Mouse (Mus musculus) macrophage (primary cell): ENCODE data around the gene Xpo6. TPM values are rescaled to one million over a fixed set of nuclear protein-coding genes. Genes with fewer than 3 reads are reported as not detected.

ENCODE experiments used
- H3K27ac ChIP-seq: fragments of 350-480 bp; formaldehyde crosslinking; 2 replicates; pipeline ENCODE4 v1.9.0; 2021
- H3K36me3 ChIP-seq: fragments of 350-480 bp; formaldehyde crosslinking; 2 replicates; pipeline ENCODE4 v1.9.0; 2021; ENCODE audit errors: inconsistent target
- H3K4me3 ChIP-seq: fragments of 350-480 bp; formaldehyde crosslinking; 2 replicates; pipeline ENCODE4 v1.9.0; 2021; ENCODE audit errors: inconsistent target
- H3K79me2 ChIP-seq: fragments of 350-480 bp; formaldehyde crosslinking; 2 replicates; pipeline ENCODE4 v1.9.0; 2021; ENCODE audit errors: inconsistent target
- WGBS: methylation state at CpG from one replicate; pipeline ENCODE4 v1.1.7; 2026; ENCODE audit warnings: inconsistent platforms; ENCODE audit not compliant: missing documents; 5-methylcytosine and 5-hydroxymethylcytosine counted together
- polyA plus RNA-seq: library from polyadenylated mRNA; stranded (reverse); fragments of 250-400 nt; gene quantifications from 3 replicates; pipeline ENCODE4 v1.2.4, GENCODE M21; 2018; ENCODE audit warnings: inconsistent platforms

Gene Xpo6
- polyA plus RNA-seq, 1 experiment from 2014 or later = 102 TPM

DNA sequence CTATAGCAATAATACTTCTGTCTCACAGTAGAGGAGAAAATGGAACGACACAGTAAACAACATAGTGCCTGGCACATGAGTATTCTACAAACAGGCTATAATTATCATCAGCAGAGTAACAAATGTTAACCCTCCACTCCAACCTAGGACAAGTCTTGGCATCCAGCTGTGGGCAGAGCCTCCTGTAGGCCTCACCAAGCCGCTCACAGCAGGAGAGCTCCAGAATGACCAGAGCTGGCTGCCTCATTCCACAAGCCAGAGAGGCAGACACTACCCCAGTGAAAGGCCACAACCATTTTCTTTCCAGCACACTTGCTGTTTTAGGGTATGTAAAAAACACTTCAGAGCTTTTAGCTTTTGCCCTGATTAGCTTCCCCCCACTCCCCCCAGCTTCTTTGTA lies 72.6 kb downstream of the Xpo6 start:
- peaks cover 2% of the 10 kb centered on the region; the same call in 1 of the 2 replicates for H3K79me2 ChIP-seq
- WGBS = 100% methylated on average over 2 of the region's 2 CpGs

DNA sequence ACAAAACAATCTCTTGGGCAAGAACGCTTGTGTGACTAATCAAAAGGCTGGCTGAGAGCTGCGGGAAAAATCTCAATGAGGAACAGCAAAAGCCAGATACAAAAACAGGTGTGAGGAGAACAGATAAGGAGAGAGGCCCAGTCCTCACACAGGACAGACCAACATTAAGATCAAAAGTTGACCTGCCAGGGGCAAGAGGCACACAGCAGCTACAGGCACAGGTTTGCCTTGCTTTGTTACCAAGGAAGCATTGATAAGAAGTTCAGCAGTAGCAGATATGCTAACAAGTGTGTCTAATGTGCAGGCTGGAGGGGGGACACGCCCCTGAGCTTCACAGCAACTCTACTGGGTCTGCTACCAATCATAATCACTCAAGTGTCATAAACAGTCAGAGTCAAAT lies 73.8 kb downstream of the Xpo6 start:
- Histone ChIP-seq H3K36me3 (peaks cover 75% of the 10 kb centered on the region), H3K79me2 (no peaks in the 10 kb centered on the region), H3K4me3 (no peak overlapping the region), H3K27ac (no peak overlapping the region)
- 86% methylated on average over 3 of the region's 3 CpGs for WGBS

More for the DNA sequence above, 72.6 kb downstream of the Xpo6 start:
- Histone ChIP-seq H3K36me3 (peaks cover 67% of the 10 kb centered on the region), H3K27ac (no peak overlapping the region), H3K4me3 (no peak overlapping the region)

GRCm38 (mm10) chr7:126121533-126121932 lies 78.8 kb downstream of the Xpo6 start:
- 98% methylated on average over 4 of the region's 4 CpGs for WGBS
- Histone ChIP-seq H3K4me3 (no peak overlapping the region), H3K79me2 (no peaks in the 10 kb centered on the region), H3K36me3 (peaks cover 55% of the 10 kb centered on the region), H3K27ac (no peak overlapping the region)

DNA sequence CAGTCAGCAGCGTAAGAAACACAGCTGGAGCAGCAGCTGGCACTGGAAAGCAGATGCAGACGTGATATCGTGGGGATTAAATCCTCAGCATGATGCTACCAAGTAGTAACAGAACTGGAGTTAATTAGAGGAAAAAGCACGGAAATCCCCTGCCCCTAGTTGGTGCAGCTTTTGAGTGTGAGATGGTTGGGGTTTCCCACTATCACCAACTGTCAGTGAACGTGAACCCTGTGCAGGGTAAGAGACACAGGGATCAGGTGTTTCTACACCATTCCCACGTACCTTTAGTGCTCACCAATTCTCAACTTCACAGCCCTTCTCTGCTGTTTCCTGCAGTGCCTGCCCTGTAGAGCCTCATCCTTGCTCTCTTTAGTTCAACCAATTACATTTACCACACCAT lies 80.5 kb downstream of the Xpo6 start:
- H3K27ac ChIP-seq = no peak overlapping the region
- peaks cover 53% of the 10 kb centered on the region for H3K36me3 ChIP-seq
- no peak overlapping the region for H3K4me3 ChIP-seq
- WGBS = 95% methylated on average over 6 of the region's 6 CpGs
- H3K79me2 ChIP-seq = no peaks in the 10 kb centered on the region

- Histone ChIP-seq H3K4me3 (no peak overlapping the region), H3K27ac (no peak overlapping the region), H3K79me2 (no peaks in the 10 kb centered on the region), H3K36me3 (peaks cover 58% of the 10 kb centered on the region)
- WGBS = 92% methylated on average over 4 of the region's 4 CpGs
Observed at GRCm38 (mm10) chr7:126113263-126113662, 87.0 kb downstream of the Xpo6 start.

DNA sequence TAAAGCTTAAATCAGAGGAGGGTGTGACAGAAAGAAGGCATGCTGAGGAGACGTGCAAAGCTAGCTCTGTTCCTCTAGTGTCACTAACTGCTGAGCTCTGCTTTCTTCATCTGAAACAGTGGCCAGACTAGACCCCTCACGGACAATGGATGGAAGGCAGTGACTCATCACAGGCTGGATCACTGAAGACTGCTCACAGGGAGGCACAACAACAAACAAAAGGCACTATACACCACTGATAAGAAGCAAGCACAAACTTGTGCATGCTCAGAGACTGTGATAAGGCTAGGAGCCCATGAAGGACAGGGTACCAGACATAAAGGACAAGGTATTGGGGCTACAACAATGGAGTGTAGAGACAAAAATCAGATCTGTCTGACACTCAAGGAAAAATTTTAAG lies 89.1 kb downstream of the Xpo6 start:
- 89% methylated on average over 2 of the region's 2 CpGs for WGBS
- H3K27ac ChIP-seq = no peak overlapping the region
- no peak overlapping the region for H3K4me3 ChIP-seq
- H3K36me3 ChIP-seq = peaks cover 79% of the 10 kb centered on the region
- H3K79me2 ChIP-seq = no peaks in the 10 kb centered on the region

DNA sequence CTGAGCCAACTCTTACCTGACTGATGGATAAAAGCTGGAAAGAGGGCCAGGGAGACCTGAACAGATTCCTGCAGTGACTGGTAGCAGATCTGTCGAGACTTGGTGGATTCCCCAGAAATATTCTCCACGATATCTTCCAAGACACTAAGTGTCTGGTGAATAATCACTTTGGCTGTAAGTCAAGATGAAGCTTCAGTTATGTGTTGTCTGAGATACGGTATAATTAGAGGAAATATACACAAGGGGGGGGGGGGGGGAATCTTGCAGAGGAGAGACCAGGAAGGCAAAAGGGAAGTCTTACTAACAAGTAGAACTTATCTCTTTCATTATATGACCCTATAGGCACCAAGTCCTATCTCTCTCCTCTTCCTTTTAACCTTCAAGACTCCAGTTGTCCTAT lies 90.4 kb downstream of the Xpo6 start:
- WGBS = 72% methylated on average over 3 of the region's 3 CpGs
- H3K36me3 ChIP-seq = peaks cover 82% of the 10 kb centered on the region

GRCm38 (mm10) chr7:126100440-126100839 lies 99.9 kb downstream of the Xpo6 start:
- peaks cover 48% of the 10 kb centered on the region for H3K36me3 ChIP-seq
- no peaks in the 10 kb centered on the region for H3K79me2 ChIP-seq
- no peak overlapping the region for H3K4me3 ChIP-seq
- H3K27ac ChIP-seq = no peak overlapping the region
- 96% methylated on average over 11 of the region's 11 CpGs for WGBS

More for the DNA sequence above, 90.4 kb downstream of the Xpo6 start:
- no peaks in the 10 kb centered on the region for H3K79me2 ChIP-seq
- H3K4me3 ChIP-seq = no peak overlapping the region
- no peak overlapping the region for H3K27ac ChIP-seq

DNA sequence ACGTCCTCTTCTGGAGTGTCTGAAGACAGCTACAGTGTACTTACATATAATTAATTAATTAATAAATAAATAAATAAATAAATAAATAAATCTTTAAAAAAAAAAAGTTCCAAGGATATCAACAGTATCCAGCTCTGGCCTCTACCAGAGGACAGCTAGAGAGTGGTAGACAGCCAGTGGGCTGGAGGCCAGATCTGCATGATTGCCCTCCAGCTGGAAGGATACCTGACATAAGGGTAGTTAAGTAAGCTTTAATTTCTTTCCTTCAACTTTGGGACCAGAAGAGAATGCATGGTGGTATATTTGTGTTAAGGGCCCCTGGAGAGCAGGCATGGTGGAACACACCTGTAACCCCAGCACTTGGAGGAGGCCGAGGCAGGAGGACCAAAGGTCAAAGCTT lies 100.5 kb downstream of the Xpo6 start:
- Histone ChIP-seq H3K36me3 (peaks cover 42% of the 10 kb centered on the region), H3K4me3 (no peak overlapping the region), H3K79me2 (no peaks in the 10 kb centered on the region), H3K27ac (peak overlapping the region; percentile 95)
- WGBS = 100% methylated on average over 2 of the region's 2 CpGs

DNA sequence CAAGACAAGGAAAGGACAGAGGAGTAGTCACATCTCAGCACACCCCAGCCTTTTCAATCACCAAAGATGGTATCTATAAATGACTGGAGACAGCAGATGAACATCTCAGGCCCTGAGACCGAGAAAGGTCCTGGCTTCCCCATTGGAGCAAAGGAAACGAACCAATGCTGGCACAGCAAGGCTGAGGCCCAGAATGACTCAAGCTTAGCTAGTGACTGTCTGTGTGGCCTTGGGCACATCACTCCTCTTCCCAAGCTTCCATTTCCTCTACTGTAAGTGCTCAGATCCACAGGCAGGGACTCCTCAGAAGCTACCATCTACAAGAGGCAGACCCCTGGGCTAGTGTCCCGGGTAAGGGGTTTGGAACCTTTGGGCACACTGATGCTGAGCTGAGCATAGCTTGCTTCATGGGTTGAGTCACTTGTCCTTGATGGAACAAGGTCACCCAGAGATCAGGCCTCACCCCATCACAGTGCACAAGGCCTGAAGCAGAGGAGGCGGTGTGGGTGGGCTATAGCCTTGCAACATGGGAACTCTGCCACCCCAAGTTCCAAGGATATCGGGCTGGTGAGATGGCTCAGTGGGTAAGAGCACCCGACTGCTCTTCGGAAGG lies 101.0 kb downstream of the Xpo6 start:
- 74% methylated on average over 7 of the region's 7 CpGs for WGBS

GRCm38 (mm10) chr7:126097219-126097915 lies 102.9 kb downstream of the Xpo6 start:
- Histone ChIP-seq H3K36me3 (peaks cover 21% of the 10 kb centered on the region), H3K4me3 (no peak overlapping the region)
- WGBS = 63% methylated on average over 6 of the region's 9 CpGs

More for the DNA sequence above, 101.0 kb downstream of the Xpo6 start:
- Histone ChIP-seq H3K27ac (peak overlapping the region; percentile 95), H3K36me3 (peaks cover 37% of the 10 kb centered on the region), H3K4me3 (no peak overlapping the region), H3K79me2 (no peaks in the 10 kb centered on the region)

DNA sequence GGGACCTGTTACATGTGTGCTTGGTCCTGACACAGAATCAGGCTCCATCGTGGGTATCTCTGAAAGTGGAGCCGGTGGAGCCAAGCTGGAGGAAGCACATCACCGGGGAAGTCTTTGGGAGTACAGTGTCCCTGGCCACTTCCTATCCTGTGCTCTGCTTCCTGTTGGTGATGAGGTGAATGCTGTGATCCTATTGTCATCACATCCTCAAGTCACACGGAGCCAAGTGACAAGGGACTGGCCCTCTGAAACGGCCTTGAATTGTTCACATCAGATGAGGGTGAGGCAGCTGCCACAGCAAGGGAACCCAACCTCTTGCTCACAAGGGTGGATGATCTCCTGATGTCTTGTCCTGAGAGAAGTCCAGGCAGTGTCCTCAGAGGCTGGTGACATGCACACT lies 103.7 kb downstream of the Xpo6 start:
- Histone ChIP-seq H3K4me3 (no peak overlapping the region), H3K36me3 (peaks cover 13% of the 10 kb centered on the region), H3K79me2 (no peaks in the 10 kb centered on the region), H3K27ac (peak overlapping the region; percentile 95)
- WGBS = 58% methylated on average over 5 of the region's 5 CpGs

More at GRCm38 (mm10) chr7:126097219-126097915, 102.9 kb downstream of the Xpo6 start:
- Histone ChIP-seq H3K79me2 (no peaks in the 10 kb centered on the region), H3K27ac (peak overlapping the region; percentile 95)

GRCm38 (mm10) chr7:126094738-126095137 lies 105.6 kb downstream of the Xpo6 start:
- no peak overlapping the region for H3K27ac ChIP-seq
- no peaks in the 10 kb centered on the region for H3K36me3 ChIP-seq
- 79% methylated on average over 5 of the region's 5 CpGs for WGBS

DNA sequence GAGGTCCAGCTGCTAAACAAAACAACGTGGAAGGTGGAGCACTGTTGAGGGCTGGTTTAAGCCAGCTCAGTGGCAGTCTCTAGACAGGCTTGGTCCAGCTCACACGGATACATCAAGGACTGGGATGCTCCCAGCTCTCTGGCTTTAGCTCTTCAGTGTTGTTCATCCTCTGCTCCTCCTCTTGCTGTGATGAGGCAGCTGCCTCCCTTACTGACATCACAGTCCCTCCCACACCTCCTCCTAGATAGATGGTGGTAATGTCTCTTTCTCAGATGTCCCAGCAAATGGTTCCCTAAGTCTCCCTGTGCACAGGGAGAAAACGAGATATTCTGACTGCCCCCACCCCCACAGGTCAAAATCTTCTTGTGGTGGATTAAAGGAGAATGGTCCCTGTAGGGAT lies 107.1 kb downstream of the Xpo6 start:
- 70% methylated on average over 3 of the region's 3 CpGs for WGBS

More at GRCm38 (mm10) chr7:126094738-126095137, 105.6 kb downstream of the Xpo6 start:
- no peak overlapping the region for H3K4me3 ChIP-seq
- no peaks in the 10 kb centered on the region for H3K79me2 ChIP-seq

DNA sequence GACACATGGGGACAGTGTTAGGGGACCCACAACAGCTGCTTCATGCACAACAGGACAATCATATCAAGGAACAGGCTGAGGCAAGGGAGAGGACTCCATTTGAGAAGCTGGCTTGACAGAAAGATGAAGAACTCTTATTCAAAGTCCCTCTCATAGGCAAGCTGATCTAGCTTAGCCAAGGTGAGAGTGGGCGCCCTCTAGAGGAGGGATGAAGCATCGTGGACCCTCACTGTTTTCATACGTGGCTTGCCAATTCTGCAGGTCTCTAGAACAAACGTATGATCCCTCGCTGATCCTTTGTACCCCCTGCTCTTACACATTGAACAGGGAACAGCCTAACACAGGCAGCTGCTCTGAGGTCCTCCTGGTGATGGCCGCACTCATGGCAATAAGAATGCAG lies 110.5 kb downstream of the Xpo6 start:
- no peaks in the 10 kb centered on the region for H3K79me2 ChIP-seq
- WGBS = 34% methylated on average over 6 of the region's 6 CpGs
- no peaks in the 10 kb centered on the region for H3K36me3 ChIP-seq
- H3K27ac ChIP-seq = no peak overlapping the region
- H3K4me3 ChIP-seq = no peak overlapping the region

More for the DNA sequence above, 107.1 kb downstream of the Xpo6 start:
- Histone ChIP-seq H3K79me2 (no peaks in the 10 kb centered on the region), H3K27ac (no peak overlapping the region), H3K4me3 (no peak overlapping the region), H3K36me3 (no peaks in the 10 kb centered on the region)
